Mouse (Mus musculus): ENCODE measurements at regions not wholly inside any gene's neighbourhood (a gene's known extent, or its start where the extent isn't known, plus 50 kb on each side); places are given as distances from the start of the nearest gene placed in this dataset.
A peak's percentile ranks its signal among the peaks of the same experiment; 100 is the strongest.

DNA sequence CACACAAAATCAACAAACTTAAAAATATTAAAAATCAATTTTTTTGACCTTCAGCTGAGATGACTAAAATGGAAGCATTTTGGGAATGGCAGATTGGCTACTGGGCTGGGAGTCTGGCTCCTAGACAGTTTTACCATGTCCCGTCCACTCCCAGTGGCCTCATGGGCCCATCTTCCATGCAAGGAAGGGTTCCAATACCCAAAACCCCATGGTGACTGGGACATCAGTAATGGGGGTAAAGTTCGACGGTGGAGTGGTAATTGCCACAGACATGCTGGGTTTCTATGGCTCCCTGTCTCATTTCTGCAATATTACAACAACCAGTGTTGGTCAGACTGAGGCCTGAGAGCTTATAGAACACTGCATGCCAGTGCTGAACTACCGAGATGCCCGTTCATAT, 82.2 kb downstream of the Il20rb start:
- DNase-seq (ENCODE audit: low spot score) = no peak

DNA sequence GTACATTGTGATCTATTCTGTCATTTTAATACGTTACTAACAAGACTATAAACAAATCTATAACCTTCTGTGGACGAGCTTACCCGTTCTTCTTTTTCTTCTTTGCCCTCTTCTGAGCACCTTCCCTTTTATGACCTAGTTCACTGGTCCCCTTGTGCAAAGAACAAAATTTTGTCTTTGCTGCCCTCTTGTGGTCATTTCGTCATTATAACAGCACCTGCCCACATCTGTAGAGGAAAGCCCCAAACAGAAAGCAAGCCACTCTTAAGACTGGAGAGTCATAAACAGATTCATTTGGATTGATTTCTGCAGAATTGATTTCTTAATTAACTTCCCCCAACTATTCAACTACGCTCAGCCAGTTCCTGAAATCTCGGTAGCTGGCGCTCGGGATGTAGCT, 86.2 kb downstream of the Il20rb start:
- peak; percentile 95 for DNase-seq (ENCODE audit: low spot score)

DNA sequence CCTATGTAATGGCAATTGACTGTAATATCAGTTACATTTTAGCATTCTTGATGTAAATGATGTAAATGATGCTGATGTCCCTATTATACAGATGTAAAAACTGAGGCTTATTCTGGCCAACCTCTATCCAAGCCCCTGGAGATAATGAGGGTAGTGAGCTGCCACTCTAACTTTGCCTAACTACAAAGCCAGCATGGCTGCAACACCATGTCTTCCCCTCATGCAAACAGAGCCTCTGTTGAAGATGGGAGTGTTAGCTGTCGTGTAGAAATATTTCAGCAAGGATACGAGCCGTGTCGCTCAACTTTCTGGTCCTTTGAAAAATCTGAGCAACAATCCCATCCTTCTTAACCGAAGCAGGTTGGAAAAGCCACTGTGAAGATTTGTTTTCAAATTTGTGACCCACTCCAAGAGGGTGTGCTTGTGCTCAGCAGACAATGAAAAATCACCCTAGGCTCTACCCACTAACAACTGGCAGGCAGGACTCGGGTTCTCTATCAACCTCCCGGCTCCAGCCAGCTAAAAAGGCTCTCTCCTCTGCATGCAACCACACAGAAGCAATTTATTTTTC, 90.2 kb downstream of the Il20rb start:
- DNase-seq (ENCODE audit: low spot score) = no peak

DNA sequence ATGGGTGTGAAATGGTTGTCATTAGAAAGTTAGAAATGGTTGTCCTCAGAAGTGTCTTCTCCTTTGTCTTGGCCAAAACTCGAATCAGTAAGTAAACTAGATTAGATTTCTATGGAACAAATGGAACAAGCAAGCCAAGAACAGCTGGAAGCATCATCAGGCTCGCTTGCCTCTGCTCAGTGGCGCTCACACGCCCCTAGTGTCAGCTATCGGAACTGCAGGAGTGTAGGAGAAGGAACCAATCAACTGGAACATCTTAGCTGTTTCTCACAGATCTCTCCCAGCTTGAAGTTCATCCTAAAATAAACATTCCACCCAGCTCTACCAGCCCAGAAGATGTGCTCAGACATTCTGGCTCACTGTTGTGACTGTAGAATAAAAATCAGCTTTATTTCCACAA, 90.9 kb downstream of the Il20rb start:
- DNase-seq (ENCODE audit: low spot score) = peak; percentile 89

DNA sequence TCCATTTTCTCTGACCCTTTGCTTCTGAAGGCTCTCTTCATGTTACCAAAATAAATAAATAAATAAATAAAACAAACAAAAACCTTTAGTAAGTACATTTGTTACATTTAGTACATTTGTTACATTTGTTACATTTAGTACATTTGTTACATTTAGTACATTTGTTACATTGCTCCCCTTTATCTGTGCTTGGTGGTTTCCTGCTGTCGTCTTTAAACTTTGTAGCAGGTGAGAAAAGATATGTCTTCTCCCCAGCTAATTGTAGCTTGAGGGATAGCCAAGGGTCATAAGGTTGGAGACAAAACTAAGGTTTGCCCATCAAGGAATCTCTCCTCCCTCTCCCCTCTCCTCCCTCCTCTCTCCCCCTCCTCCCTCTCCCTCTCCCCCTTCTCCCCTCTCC, 92.0 kb downstream of the Il20rb start:
- DNase-seq (ENCODE audit: low spot score) = no peak

DNA sequence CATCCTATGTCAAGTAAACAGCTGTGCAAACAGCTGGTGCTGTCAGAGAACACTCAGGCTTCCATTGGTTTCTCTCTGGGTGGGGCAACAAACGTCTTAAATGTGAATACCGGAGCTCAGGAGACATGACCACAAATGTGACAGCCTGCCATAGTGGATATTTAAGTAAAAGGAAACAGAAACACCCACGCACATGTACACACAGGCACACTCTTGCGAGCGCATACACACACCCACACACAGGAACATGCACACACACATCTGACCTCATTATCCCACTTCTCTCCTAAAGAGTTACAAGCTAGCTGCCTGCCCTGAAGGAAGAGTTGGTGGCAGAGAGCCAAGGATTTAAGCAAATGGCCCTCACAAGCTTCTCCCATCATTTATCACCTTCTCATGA, 92.4 kb downstream of the Il20rb start:
- no peak for DNase-seq (ENCODE audit: low spot score)

DNA sequence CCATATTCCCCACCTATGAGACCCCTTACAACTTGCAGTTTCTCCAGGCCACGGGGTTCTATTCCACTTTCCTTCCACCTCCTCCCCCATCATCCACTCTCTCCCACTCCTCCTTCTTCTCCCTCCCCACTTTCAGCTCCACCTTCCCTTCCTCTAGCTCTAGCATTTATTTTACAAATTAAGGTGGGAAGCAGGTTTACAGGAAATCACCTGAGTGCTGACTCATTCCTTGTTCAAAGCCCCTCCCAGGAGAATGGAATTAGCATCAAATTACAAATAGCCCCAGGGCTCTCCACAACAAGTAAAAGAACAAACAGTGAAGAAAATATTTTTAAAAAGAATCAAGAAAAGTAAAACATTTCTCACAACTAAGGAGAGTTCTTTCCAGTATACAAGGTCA, 94.3 kb downstream of the Il20rb start:
- DNase-seq (ENCODE audit: low spot score) = no peak

DNA sequence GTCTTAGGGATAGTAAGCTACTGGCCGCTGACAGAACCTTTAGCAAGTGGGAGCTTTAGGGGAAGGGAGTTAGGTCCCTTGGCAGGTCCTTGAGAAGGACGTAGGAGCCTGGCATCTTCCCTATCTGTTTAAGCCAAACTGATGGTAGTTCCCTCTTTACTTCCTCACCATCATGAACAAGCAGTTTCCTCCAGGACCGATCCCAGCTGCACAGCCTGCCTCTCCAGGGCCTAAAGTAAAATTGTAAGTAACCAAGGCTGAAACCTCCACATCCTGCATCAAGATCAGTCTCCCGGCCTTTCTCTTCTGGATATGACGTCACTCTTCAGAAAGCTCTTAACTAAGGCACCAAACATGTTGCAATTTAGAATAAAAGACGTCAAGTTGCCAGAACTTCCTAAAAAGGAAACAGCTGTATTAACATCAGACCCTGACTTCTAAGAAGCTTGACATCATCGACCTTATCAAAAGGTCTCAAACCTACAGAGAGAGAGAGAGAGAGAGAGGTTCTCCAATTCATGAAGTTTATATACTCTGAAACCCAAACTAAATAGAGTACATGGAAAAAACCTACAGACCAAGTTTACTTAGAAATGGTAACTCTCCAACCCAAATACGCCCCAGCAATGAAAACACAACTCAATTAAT, 94.9 kb downstream of the Il20rb start:
- no peak for DNase-seq (ENCODE audit: low spot score)

DNA sequence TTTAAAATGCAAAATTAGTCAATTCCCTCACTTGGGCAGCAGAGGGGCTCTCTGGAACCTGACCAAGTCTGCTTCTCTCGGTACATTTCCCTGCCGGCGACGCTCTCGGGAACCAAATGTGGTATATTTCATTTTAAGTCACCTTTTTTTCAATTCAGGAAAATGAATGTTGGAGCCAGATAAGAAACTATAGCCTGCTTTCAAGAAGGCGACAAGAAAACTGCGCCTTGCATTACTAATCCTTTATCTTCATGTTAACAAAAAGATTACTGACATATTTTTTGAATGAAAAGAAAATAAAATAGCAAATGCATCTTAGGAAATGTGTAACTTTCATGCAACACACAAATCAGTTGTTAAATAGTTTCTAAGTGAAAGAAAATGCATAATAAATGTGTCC, 98.2 kb downstream of the Il20rb start:
- no peak for DNase-seq (ENCODE audit: low spot score)

DNA sequence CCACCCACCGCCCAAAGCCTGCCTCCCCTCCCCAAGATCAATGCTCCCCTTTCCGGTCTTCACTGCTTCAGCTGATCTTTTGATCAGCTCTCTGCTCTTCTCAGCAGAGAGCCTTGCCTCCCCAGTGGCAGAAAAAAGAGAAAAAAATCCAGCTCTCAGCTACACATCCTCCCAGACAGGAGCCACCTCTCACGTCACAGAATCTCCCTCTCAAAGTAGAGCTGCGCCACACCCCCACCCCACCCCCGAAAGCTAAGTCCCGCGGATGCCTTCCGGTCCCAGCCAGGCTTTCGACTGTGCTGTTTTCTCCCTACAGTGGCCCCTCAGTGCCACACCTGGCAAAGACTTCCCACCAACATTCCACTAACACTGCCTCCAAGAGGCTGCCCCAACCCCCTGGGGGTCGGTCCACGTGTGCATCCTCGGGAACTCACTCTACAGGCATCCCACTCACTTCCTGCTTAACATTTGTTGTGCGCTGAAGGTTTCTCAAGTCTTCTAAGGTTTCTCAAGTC, 99.4 kb downstream of the Il20rb start:
- DNase-seq (ENCODE audit: low spot score) = no peak

DNA sequence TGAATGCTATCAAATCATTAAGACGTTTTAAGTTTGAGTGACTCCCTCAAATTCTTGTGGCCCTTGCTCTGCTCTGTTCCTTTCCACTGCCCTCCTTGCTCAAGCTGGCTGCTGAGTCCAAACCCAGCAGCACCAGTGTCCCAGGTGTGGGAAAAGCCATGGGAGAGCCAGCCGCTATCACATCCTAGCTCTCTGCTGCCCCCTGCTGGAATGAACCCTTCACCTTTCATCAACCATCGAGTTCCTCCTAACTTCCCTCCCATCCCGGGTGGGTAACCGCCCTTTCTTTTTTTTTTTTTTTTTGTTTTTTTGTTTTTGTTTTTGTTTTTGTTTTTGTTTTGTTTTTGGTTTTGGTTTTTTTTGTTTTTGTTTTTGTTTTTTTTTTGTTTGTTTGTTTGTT, 104.1 kb downstream of the Il20rb start:
- peak; percentile 73 for DNase-seq (ENCODE audit: low spot score)

DNA sequence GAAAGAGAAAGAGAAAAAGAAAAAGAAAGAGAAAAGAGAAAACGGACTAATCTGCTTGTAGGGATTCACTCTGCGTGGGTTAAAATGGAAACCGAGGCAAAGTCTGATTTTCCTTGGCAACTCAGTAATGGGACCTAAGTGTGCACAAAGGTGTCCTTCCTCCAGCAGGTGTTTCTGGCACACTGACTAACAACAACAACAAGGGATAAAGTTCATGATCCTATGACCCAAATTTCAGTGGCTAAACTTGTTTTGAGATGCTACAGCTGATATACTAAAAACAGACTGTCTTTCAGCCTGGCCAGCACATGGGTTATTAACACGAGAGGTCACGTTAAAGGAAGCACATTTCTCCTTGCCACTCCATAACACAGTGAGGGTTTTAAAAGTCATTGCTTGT, 116.7 kb downstream of the Il20rb start:
- DNase-seq (ENCODE audit: low spot score) = no peak

DNA sequence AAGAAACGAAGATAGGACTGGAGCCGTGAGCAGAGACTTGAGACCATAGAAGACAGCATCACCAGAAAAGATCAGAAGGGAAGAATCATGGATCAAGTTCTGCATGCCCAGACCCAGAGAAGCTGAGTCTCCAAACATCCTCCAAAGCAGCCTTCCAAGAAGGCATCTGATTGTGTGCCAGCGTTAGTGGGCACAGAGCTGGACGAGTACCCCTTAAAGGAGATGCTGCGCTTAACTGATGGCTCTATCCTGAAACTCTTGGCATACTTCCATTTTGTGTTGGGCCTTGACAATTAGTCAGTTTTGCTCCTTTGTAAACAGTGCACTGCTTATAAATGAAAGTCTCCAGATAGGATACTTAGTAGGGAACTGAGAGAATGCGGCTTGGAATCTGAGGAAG, 119.8 kb downstream of the Il20rb start:
- DNase-seq (ENCODE audit: low spot score) = no peak

DNA sequence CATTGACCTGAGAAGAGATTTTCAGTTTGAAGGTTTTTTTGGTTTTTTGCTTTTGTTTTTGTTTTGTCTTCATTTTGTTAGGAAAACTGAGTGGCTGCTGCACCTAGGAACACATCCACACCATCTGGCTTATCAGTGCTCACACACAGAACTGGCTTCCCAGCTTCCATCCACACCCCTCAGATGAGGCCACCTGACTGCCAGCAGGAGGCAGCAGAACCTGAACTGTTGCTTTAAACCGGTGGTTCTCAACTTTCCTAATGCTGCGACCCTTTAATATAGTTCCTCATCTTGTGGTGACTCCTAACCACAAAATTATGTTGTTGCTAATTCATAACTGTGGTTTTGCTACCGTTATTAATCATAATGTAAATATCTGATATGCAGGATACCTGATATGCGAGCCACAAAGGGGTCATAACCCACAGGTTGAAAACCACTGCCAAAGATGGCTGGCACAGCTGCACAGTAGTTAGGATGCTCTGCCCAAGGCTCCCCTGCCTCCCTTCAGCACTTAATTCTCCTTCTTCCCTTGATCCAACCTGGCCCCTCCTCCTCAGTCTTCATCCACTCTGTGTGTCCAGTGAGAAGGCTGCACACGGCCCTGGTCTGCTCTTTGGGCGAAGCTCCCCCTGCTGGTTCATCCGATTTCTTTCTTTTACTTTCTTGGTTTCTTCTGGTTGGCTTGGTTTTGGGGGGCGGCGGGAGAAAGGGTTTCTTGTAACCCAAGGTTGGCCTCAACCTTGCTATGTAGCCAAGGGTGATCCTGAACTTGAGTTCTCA, 126.5 kb downstream of the Il20rb start:
- peak; percentile 73 for DNase-seq (ENCODE audit: low spot score)

DNA sequence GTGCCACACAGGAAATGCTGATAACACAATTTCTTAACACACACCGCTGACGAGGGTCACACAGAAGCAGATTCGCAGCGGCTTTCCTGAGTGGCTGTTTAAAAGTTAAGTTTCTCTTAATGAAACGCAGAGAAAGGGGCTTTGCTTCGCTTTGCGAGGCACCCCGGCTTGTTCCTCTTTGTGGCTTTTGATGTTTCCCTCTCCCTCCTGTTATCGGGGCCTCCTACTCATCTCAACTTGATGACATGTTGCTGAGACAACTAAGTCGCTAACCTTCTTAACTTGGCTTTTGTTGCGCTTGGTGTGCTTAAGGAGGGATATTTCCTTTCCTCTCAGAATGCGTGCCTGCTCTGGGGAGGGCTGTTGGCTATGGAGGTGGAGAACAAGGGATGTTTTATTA, 129.0 kb downstream of the Il20rb start:
- no peak for DNase-seq (ENCODE audit: low spot score)

DNA sequence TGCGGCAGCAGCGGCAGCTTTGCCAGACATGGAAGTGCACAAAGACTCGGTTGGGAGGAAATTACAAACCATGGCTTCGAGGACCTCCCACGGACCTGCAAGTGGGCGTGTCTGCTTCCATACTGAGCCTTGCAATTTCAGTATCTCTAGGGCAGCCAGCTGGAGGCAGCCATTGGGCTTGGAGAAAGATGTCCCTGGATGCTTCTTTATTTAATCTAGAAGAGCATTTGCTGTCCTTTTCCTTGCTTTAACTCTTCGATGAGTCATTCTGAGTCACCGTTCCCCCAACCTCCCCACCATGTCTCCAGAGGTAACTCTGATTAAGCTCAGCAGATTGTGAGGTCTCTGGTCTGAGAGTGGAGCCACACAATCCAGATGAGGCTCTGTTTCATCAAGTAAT, 145.8 kb downstream of the Il20rb start:
- no peak for DNase-seq (ENCODE audit: low spot score)

DNA sequence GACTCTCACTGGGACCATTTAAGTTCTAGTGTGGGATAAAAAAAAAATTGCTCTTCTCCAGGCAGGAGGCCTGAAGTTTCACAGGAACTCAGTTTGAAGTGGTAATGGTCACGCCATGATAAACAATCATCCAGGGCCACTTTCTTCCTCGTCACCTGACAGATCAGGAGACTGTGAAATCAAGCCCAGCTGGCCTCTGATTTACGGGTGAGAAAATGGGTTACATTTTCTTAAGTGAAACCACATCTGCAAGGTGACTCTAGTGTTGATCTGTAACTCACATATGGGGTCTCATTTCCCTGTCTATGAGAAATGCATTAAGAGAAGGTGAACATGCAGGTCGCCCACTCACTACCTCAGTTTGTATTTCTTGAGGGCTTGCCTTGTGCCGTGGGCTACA, 178.8 kb downstream of the Il20rb start:
- no peak for DNase-seq (ENCODE audit: low spot score)

DNA sequence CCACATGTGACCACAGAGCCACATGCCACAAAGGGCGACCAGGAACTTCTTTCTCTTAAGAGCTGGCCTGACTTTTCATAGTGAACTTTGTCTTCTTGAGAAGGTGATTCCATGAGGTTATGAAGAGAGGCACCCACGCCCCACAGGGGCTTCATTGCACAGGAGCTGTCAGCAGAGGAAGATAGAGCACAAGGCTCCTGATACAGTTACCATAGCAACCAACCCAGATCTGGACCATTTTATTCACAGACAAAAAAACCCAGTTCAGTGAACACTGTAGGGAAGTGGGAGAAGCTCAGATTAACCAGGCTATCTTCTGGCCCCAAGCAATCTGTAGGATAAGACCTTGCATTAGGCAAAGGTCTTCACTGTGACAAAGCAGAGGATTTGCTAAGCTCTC, 179.2 kb downstream of the Il20rb start:
- DNase-seq (ENCODE audit: low spot score) = no peak

DNA sequence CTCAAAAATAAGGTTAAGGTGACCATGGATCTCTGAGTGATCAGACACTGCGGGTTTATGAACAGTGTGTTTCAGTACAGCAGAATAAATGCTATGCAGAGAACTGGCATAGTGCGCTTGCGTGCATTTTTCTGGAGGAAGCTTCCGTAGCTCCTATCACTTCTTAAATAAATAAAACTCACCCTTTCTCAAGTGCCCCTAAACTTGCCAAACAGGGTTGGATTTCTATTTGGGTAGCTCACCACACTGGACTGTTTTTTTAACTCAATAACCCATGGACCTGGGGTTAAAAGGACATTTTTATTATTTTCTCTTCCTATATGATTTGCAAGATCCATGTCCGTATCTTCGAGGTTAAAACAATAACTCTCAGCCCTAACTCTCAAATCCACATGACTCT, 182.8 kb downstream of the Il20rb start:
- no peak for DNase-seq (ENCODE audit: low spot score)

DNA sequence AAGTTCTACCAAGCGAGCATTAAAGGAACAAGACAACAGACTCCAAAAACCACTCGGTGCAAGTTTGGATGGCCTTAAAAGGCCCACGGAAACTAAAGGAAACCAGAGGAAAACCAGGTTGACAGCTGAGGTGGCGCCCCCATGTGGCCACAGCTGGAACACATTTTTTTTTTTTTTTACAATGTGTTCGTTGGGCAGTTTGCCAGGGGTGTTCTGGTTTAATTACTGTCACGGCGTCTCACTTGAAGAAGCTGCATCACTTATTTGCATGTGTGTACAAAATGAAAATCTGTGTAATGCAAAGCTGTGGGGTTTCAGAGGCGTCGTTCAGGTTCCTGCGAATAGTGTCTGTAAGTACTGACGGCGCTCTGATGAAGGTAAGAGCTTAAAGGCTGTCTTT, 185.0 kb downstream of the Il20rb start:
- peak; percentile 71 for DNase-seq (ENCODE audit: low spot score)

DNA sequence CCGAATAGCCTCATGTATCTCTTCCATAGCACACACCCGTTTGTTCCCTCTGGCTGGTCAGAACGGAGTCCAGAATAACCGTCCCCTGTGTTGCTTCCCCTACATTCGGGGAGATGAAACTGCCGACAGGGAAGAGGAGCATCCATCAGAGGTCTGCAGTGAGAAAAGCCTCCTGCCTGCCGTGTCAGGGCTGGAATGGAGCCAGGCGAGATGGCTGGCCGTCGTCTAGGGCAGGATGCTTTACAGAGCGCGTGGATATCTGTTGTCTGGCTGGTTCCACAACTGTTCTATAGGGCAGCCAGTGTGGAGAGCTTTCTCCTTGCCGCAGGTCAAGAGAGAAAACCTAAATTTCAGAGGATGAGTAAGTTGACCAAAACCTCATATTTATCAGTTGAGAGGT, 209.2 kb downstream of the Il20rb start:
- DNase-seq (ENCODE audit: low spot score) = no peak

DNA sequence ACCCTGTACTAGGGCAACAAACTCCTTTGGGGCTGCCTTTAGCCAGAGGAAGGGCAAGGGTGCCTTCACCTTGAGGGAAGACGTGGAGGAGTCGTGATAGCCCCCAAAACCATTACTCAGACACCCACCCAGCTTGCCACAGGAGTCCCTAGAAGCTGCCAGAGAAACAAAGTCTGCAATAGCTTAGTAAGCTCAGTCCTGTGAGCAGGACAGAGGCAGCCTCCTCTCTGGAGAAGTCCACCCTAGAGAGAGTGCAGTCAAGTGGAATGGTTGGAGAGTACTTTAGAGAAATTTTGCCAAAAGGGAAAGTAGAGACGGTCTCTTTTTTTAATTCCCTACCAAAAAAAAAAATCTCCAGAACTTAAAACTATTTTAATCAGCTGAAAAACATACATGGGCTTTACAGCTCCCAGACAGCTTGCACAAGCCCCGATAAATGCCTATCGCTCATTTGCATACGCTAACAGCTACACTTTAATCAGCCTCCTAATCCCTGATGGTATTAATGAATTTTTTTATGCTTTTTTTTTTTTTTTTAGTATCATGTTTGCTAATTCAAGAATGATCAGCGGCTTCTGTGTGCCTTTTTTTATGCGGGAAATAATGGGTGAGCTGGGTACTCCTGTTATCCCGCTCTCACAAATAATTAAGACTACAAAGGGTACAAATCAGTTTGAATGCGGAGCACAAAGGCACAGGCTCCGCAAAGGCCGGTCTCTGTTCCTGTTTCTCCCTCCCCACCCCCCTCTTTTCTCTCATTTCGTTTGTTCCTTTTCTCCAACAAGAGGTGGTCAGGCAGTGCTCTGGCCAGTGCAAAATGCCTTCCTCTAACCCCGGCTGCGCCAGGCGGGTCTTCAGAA, 219.8 kb downstream of the Il20rb start:
- peak; percentile 59 for DNase-seq (ENCODE audit: low spot score)
